Mouse (Mus musculus): Measurements from ENCODE around the gene Pcgf5. TPM values are rescaled to one million over a fixed set of nuclear protein-coding genes. Genes with fewer than 3 reads are reported as not detected.
A peak's percentile ranks its signal among the peaks of the same experiment; 100 is the strongest.
"Not testable (repeated sequence)": the region's sequence is repeated elsewhere in the genome, so short reads cannot be mapped to it uniquely, and the experiment has no call there.

The Pcgf5 gene
- total RNA-seq, 4 experiments from 2014 or later: 43.6 to 49.1 (median 44.8) TPM

DNA sequence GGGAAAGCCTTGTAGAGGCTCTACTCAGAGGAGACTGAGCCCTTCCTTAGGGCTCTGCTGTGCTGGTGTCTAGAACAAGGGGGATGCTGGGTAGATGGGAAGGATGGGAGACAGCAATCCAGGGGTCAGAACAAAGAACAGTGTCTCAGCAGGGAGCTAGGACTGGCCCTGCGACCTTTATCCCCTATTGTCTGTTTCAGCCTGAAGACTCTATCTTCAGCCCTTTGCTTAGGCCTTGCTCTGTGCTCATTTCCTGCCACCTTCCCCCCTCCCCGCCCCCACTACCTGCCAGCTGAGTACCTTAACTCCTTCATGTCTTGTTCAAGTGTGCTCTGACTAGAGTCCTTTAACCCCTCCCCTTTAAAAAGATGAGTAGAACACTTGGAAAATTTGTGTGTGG is 36.3 kb downstream of the Pcgf5 start:
- no peak for DNase-seq (ENCODE audit: low spot score in 2 of 2)

DNA sequence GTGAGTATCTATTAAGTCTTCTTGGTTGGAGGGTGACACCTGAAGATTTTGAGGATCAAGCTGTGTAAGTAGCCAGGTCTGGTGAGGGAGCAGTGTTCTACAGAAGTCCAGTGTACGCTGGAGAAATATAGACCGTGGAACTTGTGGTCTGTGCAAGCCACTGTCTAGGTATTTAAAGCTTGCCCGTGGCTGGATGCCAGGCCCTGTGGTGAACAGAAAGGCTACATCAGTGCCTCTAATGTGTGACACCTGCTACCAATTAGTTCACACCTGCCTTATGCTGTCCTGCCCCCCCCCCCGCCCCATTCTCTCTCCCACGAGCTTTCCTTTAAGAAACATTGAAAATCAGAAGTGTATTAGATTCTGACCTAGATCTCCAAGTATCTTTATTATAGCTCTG is 40.4 kb downstream of the Pcgf5 start:
- DNase-seq (ENCODE audit: low spot score in 2 of 2): no peak

DNA sequence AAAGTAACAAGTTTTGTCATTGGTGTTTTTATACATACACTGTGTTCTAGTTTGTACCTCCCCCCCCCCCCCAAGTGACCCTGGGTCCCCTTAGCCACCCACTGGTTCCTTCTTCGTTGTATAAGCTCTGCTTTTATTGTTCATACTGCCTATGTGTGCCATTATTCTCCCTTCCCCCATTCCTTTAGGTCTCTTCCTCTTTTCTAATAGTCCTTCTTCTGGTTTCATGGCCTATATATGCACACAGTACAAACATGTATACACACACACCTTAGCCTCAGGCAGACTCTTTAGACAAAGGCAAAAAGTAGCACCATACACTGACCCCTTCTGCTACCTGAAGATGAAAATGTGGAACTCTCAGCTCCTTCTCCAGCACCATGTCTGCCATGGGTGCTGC is 42.6 kb downstream of the Pcgf5 start:
- DNase-seq (ENCODE audit: low spot score in 2 of 2): no peak

- DNase-seq (ENCODE audit: low spot score in 2 of 2): no peak
Observed at GRCm38 (mm10) chr19:36398500-36398899, 50.4 kb downstream of the Pcgf5 start.

DNA sequence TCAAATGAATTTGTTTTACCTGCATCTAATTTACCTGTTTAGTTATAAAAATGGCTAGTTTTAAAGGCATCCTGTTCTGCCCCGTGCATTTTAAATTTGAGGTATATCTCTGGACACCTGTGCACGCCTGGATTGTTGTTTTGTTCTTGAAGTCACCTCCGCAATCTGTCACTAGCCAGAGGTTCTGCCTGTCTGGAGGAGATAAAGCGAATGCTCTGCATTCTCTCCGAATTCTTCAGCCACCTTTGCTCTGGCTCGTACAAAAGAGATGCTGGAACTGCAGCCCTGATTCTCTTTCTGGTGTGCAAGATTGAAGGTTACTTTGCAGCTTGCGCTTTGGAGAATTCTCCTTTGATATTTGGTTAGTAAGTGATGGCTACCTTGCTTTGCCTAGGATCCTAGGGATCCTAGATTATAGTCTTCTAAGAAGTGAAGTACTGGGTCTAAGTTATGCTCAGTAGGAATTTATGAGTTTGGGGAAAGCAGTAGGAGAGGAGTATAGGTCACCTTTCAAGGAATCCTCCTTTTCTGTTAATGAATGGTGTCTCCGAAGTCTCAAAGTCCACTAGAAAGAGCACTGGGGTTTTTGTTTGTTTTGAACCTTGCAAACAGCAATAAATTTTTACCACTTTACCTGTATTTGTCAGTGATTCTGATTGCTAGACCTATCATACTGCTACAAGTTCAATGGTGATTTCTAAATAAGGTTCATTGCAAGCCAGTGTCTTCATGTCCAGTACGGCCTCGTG is 60.4 kb downstream of the Pcgf5 start:
- DNase-seq (ENCODE audit: low spot score in 2 of 2): no peak

DNA sequence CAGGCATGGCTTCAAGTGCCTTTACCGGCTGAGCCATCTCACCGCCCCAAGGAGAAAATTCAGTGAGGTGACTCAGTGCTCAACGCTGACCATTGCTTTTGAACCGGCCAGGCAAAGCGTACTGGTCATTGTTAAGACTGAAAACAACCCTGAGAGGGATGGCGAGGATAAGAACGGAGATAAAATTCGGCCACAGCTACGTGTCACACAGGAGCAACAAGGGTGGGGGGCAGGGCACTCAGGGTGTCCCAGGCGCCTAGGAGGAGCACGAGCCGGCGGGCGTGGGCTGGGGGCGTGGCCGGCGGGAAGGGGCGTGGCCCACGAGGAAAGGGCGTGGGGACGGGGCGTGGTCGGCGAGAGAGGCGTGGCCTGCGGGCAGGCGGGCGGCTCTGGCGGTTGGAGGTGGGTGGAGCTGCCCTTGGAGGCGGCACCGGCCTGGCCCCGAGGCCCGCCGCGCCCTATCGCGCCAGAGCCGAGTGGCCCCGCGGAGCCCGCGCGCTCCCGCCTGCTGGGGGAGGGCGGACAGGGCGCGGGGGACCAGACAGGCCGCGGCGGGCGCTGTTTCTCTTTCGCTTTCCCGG is 61.3 kb downstream of the Pcgf5 start:
- DNase-seq (ENCODE audit: low spot score in 2 of 2): peak; percentile 95

- peak in 1 of 2 experiments; percentile 9 for DNase-seq (ENCODE audit: low spot score in 2 of 2)
Observed at GRCm38 (mm10) chr19:36409861-36410392, 61.8 kb downstream of the Pcgf5 start.

- DNase-seq (ENCODE audit: low spot score in 2 of 2): no peak
Observed at GRCm38 (mm10) chr19:36419885-36420284, 71.8 kb downstream of the Pcgf5 start.

GRCm38 (mm10) chr19:36427195-36427876 is 79.2 kb downstream of the Pcgf5 start:
- DNase-seq (ENCODE audit: low spot score in 2 of 2): no peak

GRCm38 (mm10) chr19:36428116-36428515 is 80.0 kb downstream of the Pcgf5 start:
- no peak for DNase-seq (ENCODE audit: low spot score in 2 of 2)

DNA sequence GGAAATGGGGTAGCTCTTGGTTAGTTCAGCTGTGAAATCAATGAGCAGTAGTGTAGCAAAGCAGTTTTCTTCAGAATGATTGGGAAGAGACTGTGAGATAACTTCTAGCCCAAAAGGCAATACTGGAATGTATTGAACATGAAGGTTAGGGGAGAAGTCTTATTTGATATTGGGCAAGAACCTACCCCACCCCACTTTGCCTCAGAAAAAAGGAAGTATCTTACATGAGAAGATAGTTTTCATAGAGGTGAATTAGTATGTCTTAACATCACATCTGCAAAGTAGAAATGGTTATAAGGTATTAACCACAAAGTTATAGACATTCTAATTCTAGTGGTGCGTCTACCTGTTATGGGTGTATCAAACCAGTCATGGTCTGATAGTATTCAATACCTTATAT is 81.2 kb downstream of the Pcgf5 start:
- no peak for DNase-seq (ENCODE audit: low spot score in 2 of 2)

GRCm38 (mm10) chr19:36433161-36433560 is 85.1 kb downstream of the Pcgf5 start:
- no peak for DNase-seq (ENCODE audit: low spot score in 2 of 2)

GRCm38 (mm10) chr19:36439894-36440714 is 92.0 kb downstream of the Pcgf5 start:
- no peak for DNase-seq (ENCODE audit: low spot score in 2 of 2)

GRCm38 (mm10) chr19:36450997-36451608 is 103.0 kb downstream of the Pcgf5 start:
- DNase-seq (ENCODE audit: low spot score in 2 of 2): no peak

DNA sequence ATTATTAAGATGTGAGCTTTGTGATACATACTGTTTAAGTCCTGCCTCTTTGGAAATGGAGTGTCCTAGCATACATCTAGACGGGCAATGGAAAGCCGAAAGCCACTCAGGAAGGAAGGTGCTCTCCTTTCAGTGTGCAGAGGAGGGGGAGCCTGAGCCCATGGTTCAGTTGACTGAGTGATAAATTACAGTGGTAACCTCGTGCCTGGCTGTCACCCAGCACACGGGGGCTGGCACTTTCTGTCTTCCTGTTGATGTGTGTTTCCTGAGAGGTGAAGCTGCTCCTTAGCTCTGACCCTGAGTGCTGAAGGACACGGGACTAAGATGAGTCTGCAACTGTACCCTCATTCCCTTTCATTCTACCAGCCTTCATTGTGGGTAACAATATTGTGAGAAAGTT is 103.6 kb downstream of the Pcgf5 start:
- no peak for DNase-seq (ENCODE audit: low spot score in 2 of 2)

DNA sequence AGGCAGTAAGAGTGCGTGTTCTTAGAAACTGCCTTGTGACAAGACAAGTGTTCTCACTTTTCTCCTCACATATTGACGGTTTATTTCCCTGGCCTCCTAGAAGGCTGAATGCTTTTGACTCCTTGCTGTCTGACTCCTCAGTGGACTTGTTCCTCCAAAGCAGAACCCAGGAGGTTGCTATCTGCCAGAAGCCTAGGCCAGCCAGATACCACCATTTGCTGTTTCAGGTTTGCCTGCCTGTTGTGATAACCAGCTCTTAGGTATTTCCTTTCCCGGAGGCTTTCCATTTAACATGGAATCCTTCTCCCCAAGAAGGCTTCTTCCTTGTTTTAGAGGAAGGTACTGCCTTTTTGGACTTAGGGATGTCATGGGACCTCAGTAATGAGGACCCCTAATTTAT is 104.1 kb downstream of the Pcgf5 start:
- not testable (repeated sequence) for DNase-seq (ENCODE audit: low spot score in 2 of 2)

DNA sequence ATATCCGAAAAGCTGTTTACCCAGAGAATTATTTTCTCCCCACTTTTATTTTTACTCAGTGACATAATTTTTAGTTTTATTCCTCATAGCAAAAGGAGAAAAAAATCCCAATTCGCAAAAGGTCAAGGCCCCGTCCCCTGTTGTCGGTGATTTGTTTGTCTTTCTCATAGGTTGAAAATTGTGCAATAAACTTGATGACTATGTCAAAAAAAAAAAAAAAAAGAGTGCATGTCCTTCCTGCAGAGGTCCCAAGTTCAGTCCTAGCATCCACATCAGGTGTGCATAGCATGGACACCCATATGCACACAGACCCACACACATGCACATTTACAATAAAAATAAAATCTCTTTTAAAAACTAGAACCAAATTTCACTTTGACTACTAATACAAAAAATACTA is 105.3 kb downstream of the Pcgf5 start:
- no peak for DNase-seq (ENCODE audit: low spot score in 2 of 2)

DNA sequence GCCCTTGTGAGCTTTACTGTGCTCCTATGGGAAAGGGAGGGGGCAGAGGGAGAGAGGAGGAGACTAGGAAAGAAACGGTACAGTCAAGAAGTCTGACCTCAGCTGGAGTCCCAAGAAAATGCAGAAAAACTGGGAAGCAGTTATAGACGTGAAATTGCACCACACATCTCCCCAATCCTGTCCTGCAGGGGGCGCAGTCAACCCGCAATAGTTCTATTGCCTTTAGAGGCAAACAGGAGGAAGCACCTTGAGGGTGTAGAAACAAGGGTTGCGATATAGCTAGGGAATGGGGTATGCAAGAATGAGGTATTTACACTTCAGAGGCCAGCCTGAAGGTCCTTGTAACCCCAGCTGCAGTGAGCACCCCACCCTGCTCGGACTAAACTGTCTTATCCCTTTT is 122.0 kb downstream of the Pcgf5 start:
- DNase-seq (ENCODE audit: low spot score in 2 of 2): peak; percentile 22 to 37

GRCm38 (mm10) chr19:36471325-36471724 is 123.2 kb downstream of the Pcgf5 start:
- DNase-seq (ENCODE audit: low spot score in 2 of 2): no peak

DNA sequence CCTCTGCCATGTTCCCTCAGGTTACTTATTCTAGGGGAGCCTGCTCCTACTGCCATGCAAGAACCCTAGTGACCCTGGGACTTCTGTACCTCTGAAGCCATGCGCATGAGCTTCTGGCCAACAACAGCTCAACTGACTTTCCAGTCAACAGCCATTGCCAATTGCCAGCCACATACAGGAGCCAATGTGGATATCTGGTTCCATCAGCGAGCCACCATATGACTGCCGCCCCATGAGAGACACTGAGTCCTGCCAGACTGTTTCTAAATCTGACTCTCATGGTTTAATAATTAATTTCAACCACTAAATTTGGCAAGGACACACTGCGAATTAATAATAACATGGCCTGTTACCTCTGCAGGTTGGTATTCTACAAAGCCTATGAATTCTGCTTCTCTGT is 128.5 kb downstream of the Pcgf5 start:
- DNase-seq (ENCODE audit: low spot score in 2 of 2): peak; percentile 34 to 56

DNA sequence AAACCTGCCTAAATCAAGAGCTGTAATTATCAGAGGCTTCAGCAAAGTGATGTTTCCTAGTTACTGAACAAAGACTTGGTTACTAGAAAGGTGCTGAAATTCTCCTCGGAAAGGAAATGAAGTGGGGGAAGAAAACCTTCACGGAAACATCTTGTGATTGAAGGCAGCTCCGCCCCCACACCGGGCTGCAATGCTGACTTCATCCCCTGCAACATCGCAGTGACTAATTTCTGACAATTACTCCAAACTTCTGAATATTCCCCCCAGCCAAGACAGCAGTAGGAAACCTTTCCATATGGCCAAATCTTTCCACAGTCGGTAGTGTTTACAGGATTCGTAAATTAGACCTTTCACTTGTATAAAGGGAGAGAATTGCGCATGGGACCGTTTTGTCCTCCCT is 129.0 kb downstream of the Pcgf5 start:
- no peak for DNase-seq (ENCODE audit: low spot score in 2 of 2)

All from gastrocnemius, adult 8-10 months (tissue).